Mouse (Mus musculus) thymus, adult 18-20 months (tissue): ENCODE measurements at regions not wholly inside any gene's neighbourhood (a gene's known extent, or its start where the extent isn't known, plus 50 kb on each side); places are given as distances from the start of the nearest gene placed in this dataset.
"Not testable (repeated sequence)": the region's sequence is repeated elsewhere in the genome, so short reads cannot be mapped to it uniquely, and the experiment has no call there.

Experiments
- DNase-seq, 2 experiments: peaks; one replicate each; pipeline ENCODE4 v3.0.0; 2022; ENCODE audit warnings: mixed read lengths in 2 of 2

DNA sequence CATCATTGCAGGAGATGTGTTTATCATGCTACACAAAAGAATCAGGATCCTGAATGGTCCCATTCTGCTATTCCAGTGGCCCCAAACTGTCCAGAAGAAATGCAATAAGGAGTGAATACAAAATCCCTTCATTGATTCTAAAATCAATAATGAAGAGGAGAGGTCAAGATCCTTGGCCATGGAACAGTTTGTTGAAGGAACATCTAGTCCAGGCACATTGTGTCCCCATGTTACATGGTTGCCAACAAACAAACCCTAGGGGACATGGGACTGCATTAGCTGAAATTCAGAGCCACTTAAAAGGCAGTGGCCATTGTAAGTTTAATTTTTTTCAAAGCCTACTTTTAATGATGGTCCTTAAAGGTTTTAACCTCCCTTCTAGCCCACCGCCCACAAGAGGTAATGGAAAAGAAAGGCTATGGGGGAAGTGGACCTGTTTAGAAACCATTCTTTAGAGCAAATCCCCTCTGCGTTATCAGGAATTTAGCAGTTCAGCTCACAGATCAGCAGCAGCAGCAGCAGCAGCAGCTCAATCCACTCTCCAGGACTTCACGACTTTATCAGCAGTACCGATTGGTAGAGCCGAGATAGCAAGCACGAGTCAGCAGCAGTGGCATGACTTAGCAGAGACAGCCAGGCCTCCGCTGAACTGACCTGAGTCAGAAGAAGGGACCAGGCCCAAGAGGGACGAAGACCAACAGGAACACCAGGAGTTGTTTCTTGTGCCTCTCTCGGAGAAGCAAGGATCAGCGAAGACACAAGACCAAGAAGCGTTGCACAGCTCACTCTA is 268.3 kb downstream of the Setd4 start:
- no peak for DNase-seq

DNA sequence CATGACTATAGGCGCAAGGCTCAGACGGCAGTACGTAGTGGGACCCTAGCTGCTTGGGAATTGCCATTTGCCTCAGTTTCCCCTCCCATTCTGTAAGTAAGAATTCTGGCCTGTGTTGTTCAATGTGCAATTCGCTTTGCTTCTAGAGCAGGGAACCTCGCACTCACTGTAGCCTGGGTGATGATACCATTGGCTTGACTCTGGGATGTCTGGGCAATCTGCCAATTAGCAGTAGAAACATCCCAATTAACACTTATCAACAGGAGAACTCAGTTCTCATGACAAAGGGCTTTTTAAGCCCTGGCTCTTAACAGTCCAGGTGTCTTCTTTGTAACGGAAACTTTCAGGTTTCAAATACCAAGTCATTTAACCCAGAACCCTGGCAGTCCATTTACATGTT is 270.2 kb downstream of the Setd4 start:
- no peak for DNase-seq

DNA sequence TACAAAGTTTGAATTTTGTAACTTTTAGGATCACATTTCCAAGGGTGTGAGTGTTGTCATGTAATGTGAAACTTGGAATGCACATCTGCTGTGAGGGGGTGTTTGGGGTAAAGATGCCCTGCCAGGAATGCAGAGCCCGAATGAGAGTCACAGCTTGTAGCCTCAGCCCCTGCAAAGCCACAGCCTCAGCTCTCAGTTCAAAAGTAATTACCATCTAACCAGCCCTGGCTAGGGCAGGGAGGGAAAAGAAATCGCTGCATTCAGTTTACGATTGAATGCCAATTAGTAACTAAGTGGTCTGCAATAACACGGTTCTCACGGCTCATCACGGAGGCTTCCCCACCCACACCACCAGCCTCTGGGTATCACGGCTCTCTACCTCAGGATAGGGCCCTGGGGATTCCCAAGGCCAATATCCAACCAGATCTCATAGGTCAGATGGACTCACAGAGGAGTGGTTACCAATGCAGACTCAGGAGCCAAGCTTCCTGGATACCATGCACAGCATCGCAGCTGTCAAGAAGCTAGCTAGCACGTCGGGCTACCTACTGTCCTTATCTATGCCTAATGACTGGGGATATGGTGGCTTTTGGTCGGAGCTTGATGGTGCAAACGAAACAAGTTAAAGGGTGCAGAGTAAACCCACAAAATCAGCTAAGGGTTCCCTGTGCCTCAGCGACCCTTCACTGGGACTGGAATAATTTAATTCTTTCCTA is 275.0 kb downstream of the Setd4 start:
- DNase-seq: no peak

DNA sequence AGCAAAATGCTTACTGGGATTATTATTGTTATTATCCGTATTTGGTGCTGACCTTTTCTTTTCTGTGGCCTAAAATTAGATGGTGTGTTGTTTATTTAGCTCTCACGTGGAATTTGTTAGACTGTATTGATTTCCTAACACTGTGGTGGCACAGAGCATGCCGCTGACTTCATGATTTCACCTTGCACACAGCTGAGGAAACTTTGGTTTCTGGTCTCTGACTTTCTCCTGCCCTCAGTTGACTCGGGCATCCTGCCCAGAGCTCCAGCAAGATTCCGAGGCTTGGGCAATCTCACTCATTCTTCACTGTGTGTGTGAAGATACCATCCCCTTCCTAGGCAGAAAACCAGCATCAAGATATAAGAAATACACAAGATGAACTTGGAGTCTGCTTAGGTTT is 279.0 kb downstream of the Setd4 start:
- no peak for DNase-seq

DNA sequence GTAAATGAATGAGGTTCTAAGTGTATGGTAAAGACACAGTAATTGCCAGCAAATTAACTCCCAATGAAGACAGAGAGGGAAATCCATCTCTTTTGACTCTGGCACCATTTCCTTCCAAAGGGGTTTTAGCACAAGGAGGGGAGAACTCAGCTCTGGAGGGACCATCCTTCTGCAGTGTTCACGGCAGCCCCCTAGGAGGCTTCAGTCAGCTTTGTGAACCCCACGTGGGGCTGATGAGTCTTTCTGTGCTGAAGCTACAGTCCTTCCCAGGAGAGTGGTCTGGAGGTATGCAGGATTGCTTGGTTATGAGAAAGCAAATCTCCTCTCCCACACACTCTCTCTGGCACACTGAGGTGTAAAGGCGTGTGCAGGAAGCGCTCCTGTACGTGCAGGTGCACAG is 280.7 kb downstream of the Setd4 start:
- no peak for DNase-seq

DNA sequence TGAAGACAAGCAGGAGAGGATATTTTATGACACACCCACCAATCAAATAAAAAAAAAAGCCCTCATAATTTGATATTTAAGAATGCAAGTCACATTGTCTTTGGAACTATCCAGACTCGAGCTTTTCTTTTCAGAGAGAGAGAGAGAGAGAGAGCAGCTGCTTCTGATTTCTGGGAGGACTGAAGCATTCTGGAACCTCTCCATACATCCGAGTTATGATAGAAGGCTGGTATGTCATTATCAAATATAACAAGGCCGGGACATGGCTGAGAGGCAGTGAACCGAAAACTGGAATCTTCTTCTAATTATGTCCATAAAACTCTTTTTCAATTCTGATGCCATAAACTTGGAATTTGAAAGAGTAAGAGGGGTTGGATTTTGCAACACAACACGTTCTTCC is 284.3 kb downstream of the Setd4 start:
- no peak for DNase-seq

DNA sequence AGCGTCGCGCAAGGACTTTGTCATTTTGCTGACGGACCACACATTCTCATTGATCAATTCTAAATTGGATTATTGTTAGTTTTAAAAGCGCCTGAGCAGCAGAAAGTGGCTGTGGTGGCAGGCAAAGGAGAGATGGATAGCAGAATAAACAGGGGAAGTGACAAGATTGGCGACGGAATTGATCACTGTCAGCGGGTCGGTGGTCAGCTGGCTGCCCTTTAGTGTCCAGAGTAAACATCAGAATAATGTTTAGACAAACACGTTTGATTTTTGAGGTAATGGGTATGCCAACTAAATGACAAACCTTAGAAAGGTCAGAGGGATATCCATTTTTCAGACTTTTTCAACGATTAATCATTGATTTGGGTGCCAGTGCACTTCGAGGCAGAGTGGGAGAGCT is 292.2 kb downstream of the Setd4 start:
- no peak for DNase-seq

DNA sequence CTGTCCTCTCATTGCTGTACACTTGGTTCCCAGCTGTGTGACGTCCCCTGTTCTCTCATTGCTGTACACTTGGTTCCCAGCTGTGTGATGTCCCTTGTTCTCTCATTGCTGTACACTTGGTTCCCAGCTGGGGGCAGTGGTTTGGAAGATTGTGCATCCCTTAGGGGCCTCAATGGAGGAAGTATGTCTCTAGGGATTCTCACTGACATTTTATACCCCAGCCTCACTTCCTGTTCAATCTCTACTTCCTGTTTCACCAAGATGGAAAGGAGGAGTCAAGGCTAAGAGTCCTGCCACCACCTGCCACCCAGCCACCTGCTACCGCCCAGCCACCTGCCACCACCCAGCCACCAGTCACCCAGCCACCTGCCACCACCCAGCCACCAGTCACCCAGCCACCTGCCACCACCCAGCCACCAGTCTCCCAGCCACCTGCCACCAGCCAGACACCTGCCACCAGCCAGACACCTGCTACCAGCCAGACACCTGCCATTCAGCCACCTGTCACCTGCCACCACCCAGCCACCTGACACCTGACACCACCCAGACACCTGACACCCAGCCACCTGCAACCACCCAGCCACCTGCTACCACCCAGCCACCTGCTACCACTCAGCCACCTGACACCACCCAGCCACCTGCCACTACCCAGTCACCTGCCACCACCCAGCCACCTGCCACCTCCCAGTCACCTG is 295.1 kb downstream of the Setd4 start:
- no peak for DNase-seq

DNA sequence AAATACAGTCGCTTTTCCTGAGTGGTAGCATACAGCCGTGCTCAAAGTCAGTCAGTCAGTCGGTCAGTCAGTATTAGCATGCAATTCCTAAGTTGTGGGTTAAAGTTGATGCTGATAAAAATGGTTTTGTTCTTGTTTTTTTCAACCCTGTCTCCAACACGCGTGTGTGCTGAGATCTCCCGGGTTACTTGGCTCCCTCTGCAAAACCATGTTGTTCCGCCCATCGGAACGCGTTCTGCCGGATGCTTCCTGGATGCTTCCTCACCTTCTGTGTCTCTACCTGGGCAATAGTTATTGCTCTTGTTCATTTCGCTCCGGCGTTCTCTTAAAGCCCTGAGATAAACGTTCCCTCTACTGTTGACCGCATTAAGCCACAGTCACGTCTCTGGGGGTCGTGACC is 296.9 kb downstream of the Setd4 start:
- DNase-seq: no peak

DNA sequence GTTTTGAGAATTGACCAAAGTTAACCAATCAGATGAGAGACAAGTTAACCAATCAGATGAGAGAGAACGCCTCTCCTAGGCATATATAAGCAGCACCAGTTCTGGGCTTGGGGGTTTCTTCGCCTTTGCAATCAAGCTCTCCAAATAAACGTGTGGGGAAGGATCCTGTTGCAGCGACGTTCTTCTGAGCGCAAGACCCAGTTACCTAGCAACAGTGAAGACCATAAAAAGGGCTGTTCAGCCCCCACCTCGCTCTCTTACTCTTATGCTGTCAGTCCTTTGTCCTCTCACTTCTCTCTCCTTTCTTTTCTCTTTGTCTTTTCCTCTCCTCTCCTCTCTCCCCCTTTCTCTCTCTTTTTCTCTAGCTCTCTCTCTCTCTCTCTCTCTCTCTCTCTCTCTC is 297.7 kb downstream of the Setd4 start:
- DNase-seq: not testable (repeated sequence)

DNA sequence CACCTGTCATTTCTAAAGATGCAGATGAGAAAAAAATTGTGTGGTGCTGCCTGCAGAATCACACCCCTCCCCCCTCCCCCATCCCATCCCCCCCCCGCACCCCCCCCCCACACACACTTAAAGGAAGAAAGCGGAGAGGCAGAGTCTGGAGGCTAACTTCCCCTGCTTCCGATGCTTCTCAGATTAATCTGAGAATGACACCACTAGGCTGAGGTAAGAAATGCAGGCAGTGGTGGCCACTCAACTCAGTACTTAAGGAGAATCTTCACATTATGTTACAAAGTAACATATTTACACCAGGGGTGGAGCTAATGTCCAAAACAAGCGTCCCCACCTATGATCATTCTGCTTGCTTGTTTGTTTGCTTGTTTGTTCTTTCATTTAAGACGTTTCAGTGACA is 309.4 kb downstream of the Setd4 start:
- DNase-seq: no peak

DNA sequence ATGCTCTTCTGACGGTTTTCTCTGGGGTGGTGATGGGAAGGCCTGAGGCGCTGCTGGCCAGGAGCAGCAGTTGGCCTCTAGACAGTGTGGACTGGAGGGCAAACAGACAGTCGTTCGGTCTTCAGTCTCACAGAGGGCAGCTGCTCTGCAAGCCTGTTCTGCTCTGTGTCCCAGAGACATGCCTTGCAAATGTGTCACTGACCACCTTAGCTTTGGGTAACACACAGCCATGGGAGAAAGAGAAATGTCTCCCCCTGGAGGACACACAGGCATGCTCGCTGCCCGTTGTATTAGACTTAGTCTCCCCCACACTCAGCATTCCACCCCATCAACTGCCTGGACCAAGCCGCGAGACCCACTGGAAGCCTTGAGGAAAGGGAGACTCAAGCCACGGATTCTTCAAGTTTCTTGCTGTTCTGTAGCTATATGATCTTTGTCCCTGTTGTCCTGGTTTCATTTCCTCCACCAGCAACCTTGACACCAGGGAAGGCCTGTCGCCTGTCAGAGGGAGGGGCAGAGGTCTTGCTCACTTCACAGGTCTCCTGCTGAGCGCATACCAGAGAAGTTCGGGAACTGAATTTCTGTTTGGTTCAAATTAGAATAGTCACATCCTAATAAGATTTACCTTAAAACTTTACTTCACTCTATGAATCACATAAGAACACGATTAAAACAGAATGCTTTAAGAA is 310.8 kb downstream of the Setd4 start:
- DNase-seq: peak; percentile 43 to 72

DNA sequence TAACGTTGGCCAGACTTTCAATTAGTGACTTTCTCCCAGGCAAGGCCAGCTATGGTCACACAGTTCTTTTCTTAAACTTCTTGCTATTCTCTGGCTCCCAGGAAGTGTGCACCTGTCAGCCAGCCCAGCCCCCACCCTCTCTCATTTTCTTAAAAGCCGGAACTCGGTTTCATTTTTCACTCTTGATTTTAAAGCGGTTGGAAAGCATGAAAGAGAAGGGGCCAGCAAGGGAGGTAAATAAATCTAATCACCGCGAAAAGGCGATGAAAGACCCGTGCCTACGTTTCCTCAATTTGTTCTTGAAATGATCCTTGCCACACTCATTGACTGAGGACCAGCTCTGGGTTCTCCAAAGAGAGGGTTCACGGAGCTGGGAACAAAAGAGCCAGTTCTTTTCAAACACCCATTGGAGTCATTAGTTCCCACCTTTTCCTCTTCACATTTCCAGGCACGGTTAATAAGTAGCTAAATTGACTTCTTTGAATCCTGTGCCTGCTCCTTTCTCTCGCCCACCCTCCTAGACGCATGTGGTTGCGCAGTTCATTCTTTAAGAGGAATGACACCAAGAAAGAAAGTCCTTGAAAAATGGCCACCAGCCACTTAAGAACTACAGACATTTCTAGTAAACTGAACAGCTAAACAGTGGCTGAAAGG is 311.6 kb downstream of the Setd4 start:
- DNase-seq: peak; percentile 16 to 17

DNA sequence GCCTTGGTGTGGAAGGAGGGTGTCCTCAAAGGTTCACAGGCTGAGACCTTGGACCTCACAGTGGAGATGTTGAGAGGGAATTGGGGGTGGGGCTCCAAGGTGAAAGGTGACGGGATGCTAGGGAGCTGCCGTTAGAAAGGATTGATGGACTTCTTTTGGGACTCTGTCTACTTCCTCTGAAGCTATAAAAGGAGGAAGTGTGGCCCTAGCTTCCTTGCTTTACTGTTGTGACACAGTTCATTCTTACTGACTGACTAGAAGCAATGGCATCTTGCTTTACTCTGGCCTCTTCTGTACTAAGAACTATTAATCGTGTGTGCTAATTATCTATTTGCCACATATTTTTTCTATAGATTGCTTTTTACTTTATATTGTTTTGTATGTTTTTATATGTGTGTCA is 315.8 kb downstream of the Setd4 start:
- DNase-seq: no peak

DNA sequence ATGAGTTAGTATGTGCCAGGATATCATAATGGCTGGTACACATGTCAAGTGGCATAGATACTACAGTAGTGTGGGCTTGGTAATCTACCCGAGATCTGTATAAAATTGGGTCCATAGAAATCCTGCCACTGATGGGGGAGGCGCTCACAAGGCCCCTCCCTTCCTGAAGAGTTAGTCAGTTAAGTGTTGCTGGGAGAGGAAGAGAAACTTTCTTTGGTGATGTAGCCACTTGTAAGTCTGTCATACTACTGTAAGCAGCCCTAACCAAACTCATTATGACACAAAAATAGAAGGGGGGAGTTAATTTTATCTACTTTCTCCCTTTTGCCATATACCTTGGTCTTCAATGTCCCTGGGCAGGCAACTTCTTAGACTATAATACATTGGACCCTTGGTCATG is 316.3 kb downstream of the Setd4 start:
- DNase-seq: no peak

DNA sequence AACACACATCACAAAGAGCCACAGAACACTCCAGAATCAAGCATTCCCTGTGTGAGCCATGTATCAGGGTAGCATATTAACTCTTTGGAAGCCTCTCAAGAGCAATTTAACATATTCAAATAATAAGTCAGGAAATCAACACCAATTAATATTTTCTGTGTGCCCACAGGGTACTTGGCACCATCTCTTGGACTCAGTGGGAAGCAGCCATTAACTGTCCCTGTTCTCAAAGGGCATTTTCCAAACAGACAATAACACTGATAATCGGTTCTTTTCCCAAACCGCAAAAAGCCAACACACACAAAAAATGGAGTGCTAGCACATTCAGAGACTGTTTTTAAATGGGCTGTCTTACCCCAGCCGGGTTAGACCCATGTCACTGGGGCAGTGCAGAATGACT is 317.0 kb downstream of the Setd4 start:
- DNase-seq: no peak

DNA sequence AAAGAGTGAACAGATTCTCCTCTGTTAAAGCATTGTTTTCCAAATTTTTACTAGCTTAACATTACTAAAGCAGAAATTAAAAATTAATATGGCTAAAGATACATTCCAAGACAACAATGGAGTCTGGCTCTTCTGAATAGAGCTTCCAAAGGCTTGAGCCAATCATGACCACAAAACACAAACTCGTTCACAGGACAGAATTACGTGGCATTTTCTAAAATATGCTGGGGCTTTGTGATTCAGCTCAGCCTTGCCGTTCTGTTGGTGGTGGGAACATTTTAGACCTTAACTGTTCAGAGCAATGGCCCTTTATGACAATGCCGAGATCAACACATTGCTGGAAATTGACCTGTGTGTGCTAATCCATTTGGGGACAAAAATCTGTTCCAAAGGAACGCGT is 318.7 kb downstream of the Setd4 start:
- no peak for DNase-seq

DNA sequence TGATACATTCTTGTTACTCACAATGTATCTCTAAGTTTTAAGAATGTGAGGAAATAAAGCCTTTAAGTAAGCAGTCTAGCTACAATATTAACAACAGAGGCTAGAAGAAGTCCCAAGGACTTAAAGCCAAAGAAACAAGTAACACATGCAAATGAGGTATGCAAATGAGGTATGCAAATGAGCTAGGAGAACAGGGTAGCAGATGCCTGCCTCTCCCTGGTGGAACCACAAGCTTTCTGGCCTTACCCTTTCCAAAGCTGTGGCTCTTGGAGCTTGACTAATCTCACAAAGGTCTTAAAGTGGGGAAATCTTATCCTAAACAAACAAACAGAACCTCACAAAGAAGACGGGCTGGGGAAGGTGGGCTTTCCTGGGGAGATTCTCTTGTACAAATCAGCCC is 322.1 kb downstream of the Setd4 start:
- no peak for DNase-seq

DNA sequence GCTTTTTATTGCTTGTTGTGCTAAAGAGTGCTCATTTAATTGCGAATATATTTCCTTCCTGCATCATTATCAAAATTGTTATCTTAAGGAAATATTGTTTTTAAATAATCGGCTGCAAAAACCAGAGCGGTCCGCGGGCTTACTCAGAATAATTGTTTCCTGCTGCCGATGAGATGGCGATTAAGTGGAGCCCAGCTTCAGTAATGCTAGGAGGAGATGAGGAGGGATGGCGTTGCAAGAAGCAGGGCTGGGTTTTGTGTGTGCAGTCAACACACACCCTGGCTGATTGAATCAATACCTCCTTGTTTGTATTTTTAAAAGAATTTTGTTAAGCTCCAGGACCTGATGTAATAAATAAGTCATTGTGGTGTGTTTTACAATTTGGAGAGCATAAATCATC is 331.2 kb downstream of the Setd4 start:
- DNase-seq: no peak

DNA sequence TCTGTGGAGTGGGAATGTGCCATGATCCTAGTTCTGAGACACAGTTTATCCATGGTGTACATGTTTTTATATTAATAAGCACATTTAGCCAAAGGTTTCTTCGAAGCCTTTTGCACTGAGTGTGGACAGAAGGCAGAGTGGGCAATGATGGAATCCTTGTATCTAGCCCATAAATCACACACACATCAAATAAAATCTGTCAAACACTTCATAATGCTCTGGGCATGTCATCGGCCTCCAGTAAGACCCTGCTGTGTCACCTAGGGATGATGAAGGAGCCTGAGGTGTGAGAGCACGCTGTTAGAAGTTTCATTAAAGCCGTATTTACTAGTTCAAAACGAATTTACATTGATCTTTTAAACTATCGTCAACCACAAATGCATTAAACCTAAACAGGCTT is 331.7 kb downstream of the Setd4 start:
- no peak for DNase-seq

DNA sequence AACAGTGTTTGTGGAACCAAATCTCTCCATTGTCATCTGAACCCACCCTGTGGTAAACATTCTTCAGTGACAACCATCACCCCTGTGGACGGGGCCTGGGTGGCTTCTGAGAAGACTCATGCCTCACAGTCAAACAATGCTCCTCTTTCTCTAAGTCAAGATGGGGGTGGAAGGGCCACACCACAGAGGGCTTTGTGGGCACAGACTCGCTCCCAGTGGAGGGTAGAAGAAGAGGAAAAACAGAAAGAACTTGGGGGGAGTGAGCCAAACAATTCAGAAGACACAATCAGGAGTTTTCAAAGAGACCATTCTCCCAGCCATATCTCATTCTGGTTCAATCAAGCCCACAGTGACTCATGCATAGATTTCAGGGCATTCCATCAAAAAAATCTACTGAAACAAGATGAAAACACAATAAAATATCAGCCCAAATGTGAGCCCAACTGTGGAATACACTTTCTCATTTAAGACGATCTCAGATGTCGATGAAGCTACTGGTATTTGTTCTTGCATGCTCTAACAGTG is 339.7 kb downstream of the Setd4 start:
- no peak for DNase-seq

DNA sequence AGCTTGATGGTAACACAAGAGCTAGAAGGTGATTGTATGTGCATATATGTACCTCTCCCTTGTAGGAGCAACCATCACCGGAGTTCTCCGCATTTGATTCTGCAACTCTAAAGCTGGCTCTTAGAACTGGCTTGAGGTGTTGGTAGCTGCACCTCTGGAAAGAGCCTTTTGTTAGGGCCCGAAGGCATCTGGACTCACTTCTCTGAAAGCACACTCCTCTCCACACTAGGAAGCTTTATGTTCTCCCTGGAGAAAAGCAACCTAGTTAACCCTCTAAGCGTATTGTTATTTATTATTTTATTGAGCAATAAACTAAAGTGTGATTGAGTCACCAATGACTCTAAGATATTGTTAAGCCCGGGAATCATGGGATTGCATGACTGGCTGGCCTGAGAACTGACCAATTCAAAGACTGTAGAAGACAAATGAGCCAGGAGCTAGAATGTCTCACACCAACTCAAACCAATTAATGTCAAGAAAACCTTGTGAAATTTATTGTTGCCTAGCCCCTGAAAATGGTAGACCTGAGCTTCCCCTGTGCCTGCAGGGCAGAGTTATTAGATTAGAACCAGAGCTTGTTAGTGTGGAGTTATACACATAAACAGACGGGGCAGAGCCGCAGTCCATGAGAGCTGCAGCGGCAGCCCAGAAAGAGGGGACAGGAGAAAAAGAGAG is 340.6 kb downstream of the Setd4 start:
- DNase-seq: no peak
